Mouse (Mus musculus): ENCODE measurements around the gene Gm45140. TPM values are rescaled to one million over a fixed set of nuclear protein-coding genes. Genes with fewer than 3 reads are reported as not detected.

Gm45140 gene
- 3.9 and 5.5 TPM in 2 replicates for polyA plus RNA-seq (2015; fragmentation: Nextera tagmentation; extraction: Ambion mirVana)

- no peak within 1 kb of the TSS for H3K9ac ChIP-seq
- H3K36me3 ChIP-seq, result peaks cover 49% of the 10 kb centered on the region
- 94% methylated on average over 7 of the region's 7 CpGs for WGBS
- no peak within 1 kb of the TSS for H3K4me3 ChIP-seq
- ATAC-seq (ENCODE audit: insufficient number of reproducible peaks, insufficient read depth, low FRiP score, low TSS enrichment, low read depth), result no peak
- H3K4me1 ChIP-seq, result peaks cover 14% of the 10 kb centered on the region; the same call in 1 of the 2 replicates
- H3K27me3 ChIP-seq, result no peaks in the 10 kb centered on the region
- no peak within 1 kb of the TSS for H3K4me2 ChIP-seq
- no peak within 1 kb of the TSS for H3K27ac ChIP-seq
- H3K9me3 ChIP-seq, result no peaks in the 10 kb centered on the region
Measured at GRCm38 (mm10) chr6:87835695-87836094, at the start of gene Gm45140. Gene Gm45140, minus strand, starts transcription at chr6:87835795.

GRCm38 (mm10) chr6:87882816-87883215 is 47.2 kb upstream of the Gm45140 start:
- WGBS, result 66% methylated on average over 4 of the region's 4 CpGs
- Histone ChIP-seq H3K27ac (no peak overlapping the region), H3K9me3 (no peaks in the 10 kb centered on the region), H3K4me1 (no peaks in the 10 kb centered on the region), H3K27me3 (no peaks in the 10 kb centered on the region), H3K36me3 (no peaks in the 10 kb centered on the region), H3K4me3 (no peak overlapping the region), H3K4me2 (no peak overlapping the region), H3K9ac (no peak overlapping the region)
- ATAC-seq (ENCODE audit: insufficient number of reproducible peaks, insufficient read depth, low FRiP score, low TSS enrichment, low read depth), result no peak

- Histone ChIP-seq H3K27me3 (no peaks in the 10 kb centered on the region), H3K4me2 (no peak overlapping the region), H3K27ac (no peak overlapping the region), H3K36me3 (no peaks in the 10 kb centered on the region), H3K4me3 (no peak overlapping the region), H3K9me3 (no peaks in the 10 kb centered on the region), H3K4me1 (no peaks in the 10 kb centered on the region), H3K9ac (no peak overlapping the region)
- no peak for ATAC-seq (ENCODE audit: insufficient number of reproducible peaks, insufficient read depth, low FRiP score, low TSS enrichment, low read depth)
- whole genome bisulfite sequencing, result 75% methylated on average over 3 of the region's 3 CpGs
Measured at GRCm38 (mm10) chr6:87882221-87882620, 46.6 kb upstream of the Gm45140 start.

- no peak overlapping the region for H3K4me3 ChIP-seq
- H3K36me3 ChIP-seq, result no peaks in the 10 kb centered on the region
- no peaks in the 10 kb centered on the region for H3K9me3 ChIP-seq
- 73% methylated on average over 3 of the region's 3 CpGs for WGBS
- no peak overlapping the region for H3K4me2 ChIP-seq
- no peaks in the 10 kb centered on the region for H3K27me3 ChIP-seq
- no peak for ATAC-seq (ENCODE audit: insufficient number of reproducible peaks, insufficient read depth, low FRiP score, low TSS enrichment, low read depth)
- no peaks in the 10 kb centered on the region for H3K4me1 ChIP-seq
- H3K9ac ChIP-seq, result no peak overlapping the region
- H3K27ac ChIP-seq, result no peak overlapping the region
Measured at GRCm38 (mm10) chr6:87879628-87880027, 44.0 kb upstream of the Gm45140 start.

- no peaks in the 10 kb centered on the region for H3K4me1 ChIP-seq
- ATAC-seq (ENCODE audit: insufficient number of reproducible peaks, insufficient read depth, low FRiP score, low TSS enrichment, low read depth), result no peak
- H3K9me3 ChIP-seq, result no peaks in the 10 kb centered on the region
Measured at GRCm38 (mm10) chr6:87879010-87879409, 43.4 kb upstream of the Gm45140 start.

GRCm38 (mm10) chr6:87876068-87876643 is 40.6 kb upstream of the Gm45140 start:
- whole genome bisulfite sequencing, result 50% methylated on average over 13 of the region's 13 CpGs
- H3K27ac ChIP-seq, result no peak overlapping the region
- ATAC-seq (ENCODE audit: insufficient number of reproducible peaks, insufficient read depth, low FRiP score, low TSS enrichment, low read depth), result no peak

More at GRCm38 (mm10) chr6:87879010-87879409, 43.4 kb upstream of the Gm45140 start:
- Histone ChIP-seq H3K36me3 (no peaks in the 10 kb centered on the region), H3K4me2 (no peak overlapping the region), H3K9ac (no peak overlapping the region), H3K27me3 (no peaks in the 10 kb centered on the region), H3K27ac (no peak overlapping the region), H3K4me3 (no peak overlapping the region)
- 25% methylated on average over 4 of the region's 4 CpGs for WGBS

GRCm38 (mm10) chr6:87875562-87875961 is 40.0 kb upstream of the Gm45140 start:
- H3K27me3 ChIP-seq, result no peaks in the 10 kb centered on the region
- ATAC-seq (ENCODE audit: insufficient number of reproducible peaks, insufficient read depth, low FRiP score, low TSS enrichment, low read depth), result no peak
- H3K27ac ChIP-seq, result no peak overlapping the region
- H3K4me1 ChIP-seq, result no peaks in the 10 kb centered on the region
- H3K36me3 ChIP-seq, result no peaks in the 10 kb centered on the region
- H3K4me3 ChIP-seq, result no peak overlapping the region
- H3K9ac ChIP-seq, result no peak overlapping the region
- H3K4me2 ChIP-seq, result no peak overlapping the region
- no peaks in the 10 kb centered on the region for H3K9me3 ChIP-seq
- WGBS, result 91% methylated on average over 7 of the region's 7 CpGs

More at GRCm38 (mm10) chr6:87876068-87876643, 40.6 kb upstream of the Gm45140 start:
- no peaks in the 10 kb centered on the region for H3K36me3 ChIP-seq
- no peaks in the 10 kb centered on the region for H3K9me3 ChIP-seq
- H3K9ac ChIP-seq, result no peak overlapping the region
- H3K4me1 ChIP-seq, result no peaks in the 10 kb centered on the region
- no peak overlapping the region for H3K4me3 ChIP-seq
- H3K4me2 ChIP-seq, result no peak overlapping the region
- H3K27me3 ChIP-seq, result no peaks in the 10 kb centered on the region

- Histone ChIP-seq H3K27ac (no peak overlapping the region), H3K36me3 (no peaks in the 10 kb centered on the region), H3K4me2 (no peak overlapping the region), H3K27me3 (no peaks in the 10 kb centered on the region), H3K9me3 (no peaks in the 10 kb centered on the region), H3K9ac (no peak overlapping the region), H3K4me1 (no peaks in the 10 kb centered on the region), H3K4me3 (no peak overlapping the region)
- ATAC-seq (ENCODE audit: insufficient number of reproducible peaks, insufficient read depth, low FRiP score, low TSS enrichment, low read depth), result no peak
- WGBS, result 72% methylated on average over 1 of the region's 1 CpGs
Measured at GRCm38 (mm10) chr6:87875083-87875482, 39.5 kb upstream of the Gm45140 start.

GRCm38 (mm10) chr6:87873963-87874362 is 38.4 kb upstream of the Gm45140 start:
- 84% methylated on average over 2 of the region's 2 CpGs for WGBS
- H3K9ac ChIP-seq, result no peak overlapping the region
- no peaks in the 10 kb centered on the region for H3K4me1 ChIP-seq
- H3K4me2 ChIP-seq, result no peak overlapping the region
- no peak for ATAC-seq (ENCODE audit: insufficient number of reproducible peaks, insufficient read depth, low FRiP score, low TSS enrichment, low read depth)
- H3K27me3 ChIP-seq, result no peaks in the 10 kb centered on the region
- H3K9me3 ChIP-seq, result no peaks in the 10 kb centered on the region
- H3K4me3 ChIP-seq, result no peak overlapping the region
- no peak overlapping the region for H3K27ac ChIP-seq
- no peaks in the 10 kb centered on the region for H3K36me3 ChIP-seq

- no peaks in the 10 kb centered on the region for H3K9me3 ChIP-seq
- H3K4me2 ChIP-seq, result no peak overlapping the region
- no peak overlapping the region for H3K27ac ChIP-seq
- H3K4me1 ChIP-seq, result no peaks in the 10 kb centered on the region
- WGBS, result 33% methylated on average over 1 of the region's 1 CpGs
- no peak overlapping the region for H3K9ac ChIP-seq
- no peaks in the 10 kb centered on the region for H3K27me3 ChIP-seq
- no peak overlapping the region for H3K4me3 ChIP-seq
- no peaks in the 10 kb centered on the region for H3K36me3 ChIP-seq
- no peak for ATAC-seq (ENCODE audit: insufficient number of reproducible peaks, insufficient read depth, low FRiP score, low TSS enrichment, low read depth)
Measured at GRCm38 (mm10) chr6:87873104-87873503, 37.5 kb upstream of the Gm45140 start.

- ATAC-seq (ENCODE audit: insufficient number of reproducible peaks, insufficient read depth, low FRiP score, low TSS enrichment, low read depth), result no peak
- WGBS, result 82% methylated on average over 7 of the region's 7 CpGs
Measured at GRCm38 (mm10) chr6:87871240-87871639, 35.6 kb upstream of the Gm45140 start.

GRCm38 (mm10) chr6:87870440-87870839 is 34.8 kb upstream of the Gm45140 start:
- H3K9ac ChIP-seq, result no peak overlapping the region
- no peaks in the 10 kb centered on the region for H3K27me3 ChIP-seq

More at GRCm38 (mm10) chr6:87871240-87871639, 35.6 kb upstream of the Gm45140 start:
- H3K4me3 ChIP-seq, result no peak overlapping the region
- no peaks in the 10 kb centered on the region for H3K9me3 ChIP-seq
- H3K9ac ChIP-seq, result no peak overlapping the region
- H3K4me2 ChIP-seq, result no peak overlapping the region
- no peak overlapping the region for H3K27ac ChIP-seq
- H3K27me3 ChIP-seq, result no peaks in the 10 kb centered on the region
- no peaks in the 10 kb centered on the region for H3K4me1 ChIP-seq
- no peaks in the 10 kb centered on the region for H3K36me3 ChIP-seq

More at GRCm38 (mm10) chr6:87870440-87870839, 34.8 kb upstream of the Gm45140 start:
- no peaks in the 10 kb centered on the region for H3K4me1 ChIP-seq
- WGBS, result 79% methylated on average over 1 of the region's 1 CpGs
- no peak for ATAC-seq (ENCODE audit: insufficient number of reproducible peaks, insufficient read depth, low FRiP score, low TSS enrichment, low read depth)
- no peak overlapping the region for H3K4me3 ChIP-seq
- no peaks in the 10 kb centered on the region for H3K9me3 ChIP-seq
- no peak overlapping the region for H3K4me2 ChIP-seq
- H3K27ac ChIP-seq, result no peak overlapping the region
- H3K36me3 ChIP-seq, result no peaks in the 10 kb centered on the region

Data from embryonic facial prominence, embryonic 13.5 days (tissue).